Comparison of ENCODE assay signal across 29 mouse cellular contexts in the genomic region with DNA sequence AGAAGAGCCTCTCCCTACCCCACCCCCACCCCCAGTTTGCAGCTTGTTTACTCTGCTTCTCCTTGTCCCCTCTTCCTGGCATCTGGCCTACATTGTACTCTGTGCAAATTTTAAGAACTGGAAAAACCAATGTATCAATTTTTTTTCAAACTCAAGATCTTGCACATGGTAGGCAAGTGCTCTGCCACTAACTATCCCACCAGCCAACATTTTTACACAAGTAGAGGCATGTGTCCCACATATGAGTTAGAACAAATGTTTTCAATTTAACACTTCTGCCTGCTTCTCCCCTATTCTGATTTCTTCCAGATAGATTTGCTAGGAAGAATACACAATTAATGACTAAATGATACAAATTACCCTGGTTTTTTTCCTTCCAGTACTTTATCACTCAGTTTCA. TPM values are rescaled to one million over a fixed set of nuclear protein-coding genes. Genes with fewer than 3 reads are reported as not detected.
"Had no signal": no experiment of that assay in that cellular context is flagged by ENCODE, and none has a peak within 500 bp of the region (broad histone marks: within the 10 kb centered on the region; RNA-seq: fewer than 3 reads in every experiment).

No protein-coding gene starts in this region.

- H3K27me3 ChIP-seq: hindbrain, embryonic 12.5 days; kidney, embryonic 15.5 days; limb, embryonic 12.5 days; liver, embryonic 13.5 days; liver, embryonic 15.5 days had no signal

- H3K36me3 ChIP-seq: hindbrain, embryonic 10.5 days; hindbrain, embryonic 12.5 days; kidney, embryonic 15.5 days; limb, embryonic 10.5 days; limb, embryonic 12.5 days; liver, embryonic 13.5 days; liver, embryonic 15.5 days had no signal

- H3K9ac ChIP-seq: hindbrain, embryonic 12.5 days; hindbrain, embryonic 14.5 days; kidney, embryonic 15.5 days; limb, embryonic 12.5 days; liver, embryonic 13.5 days; liver, embryonic 15.5 days; liver, postnatal 0 days had no signal

- H3K9me3 ChIP-seq: hindbrain, embryonic 10.5 days; hindbrain, embryonic 12.5 days; kidney, embryonic 15.5 days; limb, embryonic 10.5 days; limb, embryonic 12.5 days; liver, embryonic 13.5 days; liver, embryonic 15.5 days had no signal

- ATAC-seq: hindbrain, embryonic 16.5 days; inflammation-experienced regulatory T-cells, adult 6 months; liver, postnatal 0 days had no signal

- H3K4me3 ChIP-seq: heart, adult 2 months; hindbrain, embryonic 10.5 days; hindbrain, embryonic 12.5 days; kidney, embryonic 15.5 days; left cerebral cortex, adult 2 months; limb, embryonic 10.5 days; limb, embryonic 12.5 days; liver, embryonic 13.5 days; liver, embryonic 15.5 days had no signal

- H3K4me2 ChIP-seq: heart, embryonic 11.5 days; hindbrain, embryonic 12.5 days; hindbrain, embryonic 14.5 days; kidney, embryonic 15.5 days; limb, embryonic 12.5 days; liver, embryonic 13.5 days; liver, embryonic 15.5 days had no signal

- DNase-seq: gastrocnemius, postnatal 14 days; heart, adult 2 months; heart, postnatal 10 days; heart, postnatal 4 days; kidney, adult 11 months; kidney, adult 2 months; kidney, adult 9 months; kidney, postnatal 14 days; kidney, postnatal 36 days; layer of hippocampus, adult 9-11 months; liver; liver, embryonic 13.5 days; liver, postnatal 0 days had no signal

- H3K27ac ChIP-seq: heart, adult 2 months; hindbrain, embryonic 10.5 days; hindbrain, embryonic 12.5 days; hindbrain, embryonic 14.5 days; kidney, embryonic 15.5 days; kidney, postnatal 0 days; left cerebral cortex, adult 2 months; limb, embryonic 10.5 days; limb, embryonic 12.5 days; liver, embryonic 13.5 days; liver, embryonic 15.5 days had no signal

RNA-seq across cellular contexts. Expression of a gene that starts 49.3 kb away (rescaled TPM):
- total RNA-seq: gastrocnemius, adult 18-20 months; gastrocnemius, adult 8-10 months; gastrocnemius, postnatal 14 days had no signal
- polyA plus RNA-seq: heart, embryonic 14.5 days; heart, embryonic 16.5 days; hindbrain, embryonic 10.5 days; hindbrain, embryonic 12.5 days; liver, embryonic 13.5 days; liver, embryonic 15.5 days; liver, postnatal 0 days had no signal
